Mouse (Mus musculus): ENCODE measurements around the gene Cep83.
A peak's percentile ranks its signal among the peaks of the same experiment; 100 is the strongest.
"Not testable (repeated sequence)": the region's sequence is repeated elsewhere in the genome, so short reads cannot be mapped to it uniquely, and the experiment has no call there.

Cep83 gene

GRCm38 (mm10) chr10:94688420-94689175 lies at the start of gene Cep83:
TSS of gene Cep83 (plus strand) at chr10:94688654.
- peak; percentile 93 for DNase-seq

- DNase-seq: no peak
Measured at GRCm38 (mm10) chr10:94639281-94639680, 49.2 kb upstream of the Cep83 start.

- DNase-seq: no peak
Measured at GRCm38 (mm10) chr10:94640067-94640466, 48.4 kb upstream of the Cep83 start.

DNA sequence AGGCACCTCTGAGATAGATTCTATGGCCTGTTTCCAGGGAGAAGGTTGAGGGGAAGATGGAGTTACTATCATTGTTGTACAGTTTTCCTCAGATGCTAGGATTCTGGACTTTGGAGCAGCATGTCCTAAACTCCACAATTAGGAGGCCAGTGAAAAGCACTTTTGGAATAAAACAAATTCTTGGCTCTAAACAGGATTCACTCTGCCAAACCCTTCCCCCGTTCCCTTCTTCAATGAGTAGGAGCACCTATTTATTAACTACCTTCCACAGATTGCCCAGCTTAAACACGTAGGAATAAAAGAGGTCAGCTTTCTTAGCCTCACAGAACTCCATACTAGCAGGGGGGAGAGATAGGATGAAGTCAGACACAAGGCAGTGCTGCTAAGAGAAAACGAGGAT lies 24.4 kb upstream of the Cep83 start:
- no peak for DNase-seq

DNA sequence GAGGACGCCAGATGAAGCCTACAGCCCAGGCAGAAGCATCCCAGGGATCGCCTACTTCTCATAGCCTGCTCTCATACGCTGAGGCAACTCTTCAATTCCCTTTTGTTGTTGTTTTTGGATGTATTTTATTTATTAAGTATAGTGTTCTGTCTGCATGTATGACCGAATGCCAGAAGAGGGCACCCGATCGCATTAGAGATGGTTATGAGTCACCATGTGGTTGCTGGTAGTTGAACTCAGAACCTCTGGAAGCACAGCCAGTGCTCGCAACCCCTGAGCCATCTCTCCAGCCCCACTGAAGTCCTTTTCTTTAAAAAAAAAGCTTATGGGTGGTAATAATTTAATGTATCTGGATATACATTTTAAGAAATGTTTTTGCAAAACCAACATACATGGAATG lies 24.0 kb upstream of the Cep83 start:
- DNase-seq: no peak

DNA sequence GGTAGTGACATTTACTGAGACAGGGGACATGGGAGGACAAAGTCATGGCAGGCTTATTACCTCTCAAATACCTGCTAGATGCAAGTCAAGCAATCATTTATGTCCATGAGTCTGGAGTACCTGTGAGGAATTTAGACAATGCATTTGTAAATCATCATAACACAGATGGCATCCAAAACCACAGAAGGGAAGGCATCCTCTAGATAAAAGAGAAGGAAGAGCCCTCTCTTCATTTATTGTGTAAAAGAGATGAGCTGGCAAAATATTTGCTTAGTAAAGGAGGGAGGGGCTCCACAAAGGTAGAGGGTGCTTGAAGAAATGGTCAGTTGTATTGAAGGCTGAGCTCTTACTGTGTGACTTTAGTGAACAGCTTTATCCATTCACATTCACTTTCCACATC lies 20.3 kb upstream of the Cep83 start:
- no peak for DNase-seq

DNA sequence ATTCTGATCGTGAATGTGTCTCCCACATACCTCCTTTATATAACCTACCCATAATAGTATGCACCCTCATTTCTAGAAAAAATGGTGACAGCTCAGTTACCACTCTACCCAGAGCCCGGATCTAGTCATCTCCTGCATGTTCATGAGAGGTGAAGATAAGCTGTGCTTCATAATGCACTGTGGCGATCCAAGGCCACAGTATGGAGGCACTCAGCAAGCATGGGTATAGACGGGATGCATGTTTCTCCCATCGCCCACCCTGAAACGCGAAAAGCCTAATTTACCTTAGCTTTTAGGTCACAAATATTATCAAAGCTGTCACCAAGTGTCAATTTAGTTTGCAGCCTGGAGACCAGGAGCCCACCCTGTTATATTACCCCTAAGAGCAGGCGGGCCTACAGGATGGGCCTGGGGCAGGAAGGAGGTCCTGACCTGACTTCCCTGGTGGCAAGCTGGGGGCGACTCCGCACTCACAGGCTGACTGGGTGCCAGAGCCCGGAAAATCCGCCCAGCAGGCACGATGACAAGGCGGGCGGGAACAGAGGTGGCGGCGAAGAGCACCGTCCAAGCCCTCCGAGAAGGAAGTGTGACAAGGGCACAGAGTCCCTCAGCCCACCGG lies 544 bp upstream of the Cep83 start:
- no peak for DNase-seq

DNA sequence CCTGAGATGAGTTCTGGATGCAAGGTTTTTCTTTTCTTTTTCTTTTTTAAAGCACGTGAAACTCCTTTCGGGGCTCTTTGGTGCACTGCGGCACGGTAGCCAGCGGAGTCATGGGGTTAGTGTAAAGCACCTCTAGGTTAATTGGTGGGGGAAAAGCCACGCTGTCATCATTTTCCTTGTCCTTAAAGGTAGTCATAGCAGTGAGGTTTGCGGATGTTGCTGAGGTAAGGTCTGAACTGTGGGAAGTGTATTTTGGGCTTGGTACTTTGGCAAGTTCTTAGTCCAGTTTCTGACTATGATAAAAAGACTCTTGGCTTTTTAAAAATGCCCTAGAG lies 689 bp downstream of the Cep83 start:
- DNase-seq: no peak

DNA sequence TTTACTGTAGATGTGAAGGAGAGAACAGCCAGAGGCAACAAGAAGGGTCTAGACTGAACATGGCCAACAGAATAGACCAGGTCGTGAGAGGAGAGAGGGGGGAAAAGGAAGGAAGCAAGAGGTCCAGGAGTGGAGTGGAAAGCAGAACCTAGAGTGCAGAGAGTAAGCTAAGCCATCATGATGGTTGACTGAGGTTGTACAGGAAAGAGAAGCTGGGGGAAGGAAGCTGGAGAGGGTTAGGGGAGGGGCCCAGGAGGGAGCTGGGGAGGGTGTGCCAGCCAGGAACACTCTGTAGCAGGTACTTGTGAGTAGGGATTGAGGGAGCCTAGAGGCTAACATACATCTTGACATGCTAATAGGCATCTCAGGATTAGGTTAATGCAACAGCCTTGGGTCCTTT lies 1.9 kb downstream of the Cep83 start:
- no peak for DNase-seq

- no peak for DNase-seq
Measured at GRCm38 (mm10) chr10:94692163-94692562, 3.7 kb downstream of the Cep83 start.

DNA sequence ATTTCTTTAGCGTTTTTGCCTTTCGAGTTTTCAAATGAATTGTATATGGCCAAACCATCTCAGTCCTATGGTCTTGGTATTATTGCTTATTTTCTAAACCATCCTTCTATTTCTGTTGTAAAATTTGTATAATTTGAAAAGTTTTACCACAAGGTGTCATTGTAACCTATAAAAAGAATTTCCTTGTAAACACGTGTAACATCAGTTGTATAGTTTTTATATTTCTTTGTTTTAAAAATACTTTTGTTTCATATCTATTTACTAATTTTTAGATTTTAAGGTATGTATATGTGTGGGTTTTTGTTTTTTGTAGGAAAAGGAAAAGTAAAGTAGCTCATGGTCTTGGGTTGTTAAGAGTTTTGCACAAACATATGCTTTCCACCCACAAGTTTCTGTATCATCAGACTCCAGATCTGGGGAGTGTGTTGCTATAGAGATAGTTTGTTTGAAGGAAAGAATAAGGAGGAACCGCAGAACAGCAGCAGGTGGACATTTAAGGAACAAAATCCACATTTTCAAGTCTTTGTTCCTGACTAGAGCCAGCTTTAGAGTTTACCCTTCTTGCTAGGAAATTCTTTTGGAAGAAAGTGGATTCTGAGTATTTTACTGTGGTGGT lies 17.3 kb downstream of the Cep83 start:
- no peak for DNase-seq

DNA sequence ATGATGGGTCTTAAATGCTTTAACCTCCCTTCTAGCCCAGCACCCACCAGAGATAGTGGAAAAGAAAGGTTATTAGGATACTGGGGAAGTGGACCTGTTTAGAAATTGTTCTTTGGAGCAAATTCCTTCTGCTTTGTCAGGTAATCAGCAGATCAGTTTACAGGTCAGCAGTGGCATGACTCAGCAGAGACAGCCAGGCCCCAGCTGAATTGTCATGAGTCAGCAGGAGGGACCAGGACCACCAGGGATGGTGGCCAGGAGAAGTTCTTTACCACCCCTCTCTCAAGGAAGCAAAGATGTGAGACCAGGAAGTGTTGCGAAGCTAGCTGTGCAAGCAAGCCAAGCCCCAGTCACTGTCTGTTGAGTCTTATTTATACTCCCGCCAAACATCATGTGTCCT lies 18.2 kb downstream of the Cep83 start:
- no peak for DNase-seq

GRCm38 (mm10) chr10:94709622-94710319 lies 21.3 kb downstream of the Cep83 start:
- DNase-seq: no peak

DNA sequence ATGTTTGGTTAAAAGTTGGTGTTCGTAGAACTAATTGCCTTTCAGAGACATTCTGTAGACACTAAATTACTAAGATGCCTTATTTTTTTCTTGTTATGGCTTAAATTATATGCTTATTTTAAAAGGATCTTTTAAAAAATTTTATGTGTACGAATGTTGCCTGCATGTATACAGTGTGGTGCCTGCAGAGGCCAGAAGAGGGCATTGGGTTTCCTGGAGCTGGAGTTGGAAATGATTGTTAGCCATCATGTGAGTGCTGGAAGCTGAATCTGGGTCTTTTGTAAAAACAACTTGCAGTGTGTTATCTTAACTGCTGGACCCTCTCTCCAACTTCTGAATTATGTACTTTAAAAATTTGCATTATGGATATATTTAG lies 21.9 kb downstream of the Cep83 start:
- no peak for DNase-seq

DNA sequence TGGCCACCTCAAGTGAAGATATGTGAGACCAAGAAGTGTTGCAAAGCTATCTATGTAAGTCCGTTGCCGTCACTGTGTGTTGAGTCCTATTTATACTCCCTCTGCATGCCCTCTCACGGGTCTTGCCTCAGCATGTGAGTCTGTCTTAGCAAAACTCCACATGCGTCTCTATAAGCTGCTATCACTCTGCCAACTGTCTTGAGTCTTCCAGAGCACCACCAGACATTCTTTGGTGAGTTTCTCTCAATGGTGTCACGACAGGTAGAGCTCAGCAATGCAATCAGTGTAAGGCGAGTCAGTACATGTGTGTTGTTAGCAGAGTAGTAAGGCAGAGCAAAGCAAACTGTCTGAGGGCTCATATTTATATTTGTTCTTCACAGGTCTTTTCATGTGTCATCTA lies 31.8 kb downstream of the Cep83 start:
- DNase-seq: no peak

DNA sequence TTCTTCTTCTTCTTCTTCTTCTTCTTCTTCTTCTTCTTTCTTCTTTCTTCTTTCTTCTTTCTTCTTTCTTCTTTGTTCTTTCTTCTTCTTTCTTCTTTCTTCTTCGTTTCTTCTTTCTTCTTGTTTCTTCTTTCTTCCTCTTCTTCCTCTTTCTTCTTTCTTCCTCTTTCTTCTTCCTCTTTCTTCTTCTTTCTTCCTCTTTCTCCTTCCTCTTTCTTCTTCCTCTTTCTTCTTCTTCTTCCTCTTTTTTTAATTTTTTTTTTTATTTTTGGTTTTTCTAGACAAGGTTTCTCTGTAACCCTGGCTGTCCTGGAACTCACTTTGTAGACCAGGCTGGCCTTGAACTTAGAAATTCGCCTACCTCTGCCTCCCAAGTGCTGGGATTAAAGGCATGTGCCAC lies 39.6 kb downstream of the Cep83 start:
- not testable (repeated sequence) for DNase-seq

DNA sequence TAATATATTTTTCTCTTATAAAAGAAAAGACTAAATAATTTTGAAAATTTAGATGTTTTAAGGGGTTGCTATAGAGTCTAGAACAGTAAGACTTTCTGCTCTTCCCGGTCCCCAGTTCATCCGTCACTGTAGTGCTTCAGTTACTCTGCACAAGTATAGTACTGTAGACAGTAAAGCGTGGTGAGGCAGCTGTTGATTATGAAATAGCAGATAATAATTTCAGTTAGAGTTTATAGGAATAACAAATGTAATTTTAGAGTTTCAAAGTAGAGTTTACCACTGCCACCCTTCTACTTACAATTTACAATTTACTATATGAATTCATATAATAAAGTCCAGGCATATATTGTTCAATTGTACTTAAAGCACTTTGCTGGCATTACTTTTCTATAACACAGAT lies 42.0 kb downstream of the Cep83 start:
- DNase-seq: no peak

DNA sequence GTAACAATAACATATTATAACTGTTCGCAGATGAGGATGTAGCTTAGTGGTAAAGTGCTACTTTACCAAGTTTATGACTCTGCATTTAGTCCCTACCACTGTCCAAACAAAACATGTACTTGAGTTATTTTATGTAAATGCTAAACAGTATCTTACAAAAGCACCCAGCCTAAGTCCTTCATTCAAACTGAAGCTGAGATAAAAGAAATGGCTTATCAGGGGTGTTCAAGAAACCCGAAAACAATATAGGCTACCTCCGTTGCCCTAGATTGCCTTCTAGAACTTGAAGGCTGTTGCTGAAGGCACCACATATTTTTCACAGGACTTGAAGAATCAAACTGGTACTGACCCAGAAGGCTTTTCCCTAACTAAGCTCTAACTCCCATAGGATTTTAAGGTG lies 46.4 kb downstream of the Cep83 start:
- DNase-seq: no peak

GRCm38 (mm10) chr10:94740221-94740620 lies 51.8 kb downstream of the Cep83 start:
- DNase-seq: no peak

- no peak for DNase-seq
Measured at GRCm38 (mm10) chr10:94741459-94741858, 53.0 kb downstream of the Cep83 start.

GRCm38 (mm10) chr10:94747011-94747410 lies 58.6 kb downstream of the Cep83 start:
- peak; percentile 4 for DNase-seq

GRCm38 (mm10) chr10:94771496-94771895 lies 83.0 kb downstream of the Cep83 start:
- DNase-seq: no peak

DNA sequence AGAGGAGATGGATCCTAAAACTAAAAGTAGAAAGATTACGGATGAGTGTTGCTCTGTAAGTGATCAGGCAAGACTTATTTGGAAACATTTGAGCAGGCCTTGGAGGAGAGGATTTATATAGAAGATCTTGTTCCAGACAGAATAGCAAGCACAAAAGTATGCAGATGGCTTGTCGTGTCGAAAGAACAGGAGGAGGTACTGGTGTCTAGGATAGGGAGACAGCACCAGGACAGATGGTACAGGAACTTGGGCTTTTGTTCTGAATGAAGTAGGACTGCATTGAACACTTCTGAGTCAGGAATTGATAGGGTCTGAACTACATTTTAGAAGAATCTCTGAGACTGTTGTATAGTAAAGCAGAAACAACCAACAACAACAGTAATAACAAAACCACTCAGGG lies 89.1 kb downstream of the Cep83 start:
- DNase-seq: no peak

GRCm38 (mm10) chr10:94779319-94779718 lies 90.9 kb downstream of the Cep83 start:
- DNase-seq: no peak

Data from cerebellum, adult 11-12 months (tissue).